Mouse (Mus musculus): ENCODE measurements around the gene 4931414P19Rik. TPM values are rescaled to one million over a fixed set of nuclear protein-coding genes. Genes with fewer than 3 reads are reported as not detected.

The 4931414P19Rik gene
- polyA plus RNA-seq, 1 experiment: not detected

GRCm38 (mm10) chr14:54632252-54632651, 26.5 kb upstream of the 4931414P19Rik start:
- Histone ChIP-seq H3K27ac (ENCODE audit: insufficient read depth, low read depth, low read length) (no peak overlapping the region), H3K4me3 (ENCODE audit: insufficient read depth, low read depth, low read length) (no peak overlapping the region), H3K4me1 (ENCODE audit: control insufficient read depth, insufficient read depth, low read length) (peaks cover 6% of the 10 kb centered on the region)
- WGBS: 95% methylated on average over 37 of the region's 37 CpGs
- no peak for TF ChIP-seq CTCF (IDR thresholded peaks at IDR 0.05; ENCODE audit: insufficient read depth, low read depth, low read length)
- TF ChIP-seq POLR2A (IDR thresholded peaks at IDR 0.05; ENCODE audit: insufficient read depth, low read depth, low read length): no peak

GRCm38 (mm10) chr14:54631240-54631599, 25.4 kb upstream of the 4931414P19Rik start:
- H3K27ac ChIP-seq (ENCODE audit: insufficient read depth, low read depth, low read length): no peak overlapping the region
- no peak overlapping the region for H3K4me3 ChIP-seq (ENCODE audit: insufficient read depth, low read depth, low read length)
- 40% methylated on average over 4 of the region's 4 CpGs for WGBS
- no peak for TF ChIP-seq CTCF (IDR thresholded peaks at IDR 0.05; ENCODE audit: insufficient read depth, low read depth, low read length)
- no peak for TF ChIP-seq POLR2A (IDR thresholded peaks at IDR 0.05; ENCODE audit: insufficient read depth, low read depth, low read length)
- peaks cover 6% of the 10 kb centered on the region for H3K4me1 ChIP-seq (ENCODE audit: control insufficient read depth, insufficient read depth, low read length)

- peaks cover 6% of the 10 kb centered on the region for H3K4me1 ChIP-seq (ENCODE audit: control insufficient read depth, insufficient read depth, low read length)
- H3K27ac ChIP-seq (ENCODE audit: insufficient read depth, low read depth, low read length): no peak overlapping the region; the same call in 1 of the 2 replicates
- WGBS: 53% methylated on average over 11 of the region's 11 CpGs
- no peak overlapping the region for H3K4me3 ChIP-seq (ENCODE audit: insufficient read depth, low read depth, low read length)
- TF ChIP-seq CTCF (IDR thresholded peaks at IDR 0.05; ENCODE audit: insufficient read depth, low read depth, low read length) (no peak), POLR2A (IDR thresholded peaks at IDR 0.05; ENCODE audit: insufficient read depth, low read depth, low read length) (no peak)
These were observed 24.9 kb upstream of the 4931414P19Rik start for GRCm38 (mm10) chr14:54630583-54631239.

GRCm38 (mm10) chr14:54629797-54630196, 24.0 kb upstream of the 4931414P19Rik start:
- H3K4me1 ChIP-seq (ENCODE audit: control insufficient read depth, insufficient read depth, low read length): peaks cover 8% of the 10 kb centered on the region
- TF ChIP-seq CTCF (IDR thresholded peaks at IDR 0.05; ENCODE audit: insufficient read depth, low read depth, low read length) (no peak), POLR2A (IDR thresholded peaks at IDR 0.05; ENCODE audit: insufficient read depth, low read depth, low read length) (no peak)
- no peak overlapping the region for H3K4me3 ChIP-seq (ENCODE audit: insufficient read depth, low read depth, low read length)
- H3K27ac ChIP-seq (ENCODE audit: insufficient read depth, low read depth, low read length): no peak overlapping the region
- WGBS: 95% methylated on average over 2 of the region's 2 CpGs

GRCm38 (mm10) chr14:54628103-54628502, 22.3 kb upstream of the 4931414P19Rik start:
- no peak for TF ChIP-seq POLR2A (IDR thresholded peaks at IDR 0.05; ENCODE audit: insufficient read depth, low read depth, low read length)
- no peak for TF ChIP-seq CTCF (IDR thresholded peaks at IDR 0.05; ENCODE audit: insufficient read depth, low read depth, low read length)
- Histone ChIP-seq H3K27ac (ENCODE audit: insufficient read depth, low read depth, low read length) (no peak overlapping the region), H3K4me1 (ENCODE audit: control insufficient read depth, insufficient read depth, low read length) (peaks cover 8% of the 10 kb centered on the region), H3K4me3 (ENCODE audit: insufficient read depth, low read depth, low read length) (no peak overlapping the region)
- WGBS: 90% methylated on average over 5 of the region's 5 CpGs

- 57% methylated on average over 10 of the region's 10 CpGs for WGBS
- no peak for TF ChIP-seq POLR2A (IDR thresholded peaks at IDR 0.05; ENCODE audit: insufficient read depth, low read depth, low read length)
- no peak for TF ChIP-seq CTCF (IDR thresholded peaks at IDR 0.05; ENCODE audit: insufficient read depth, low read depth, low read length)
- 0 out of 2 replicates have a peak, but pooled peaks cover 3% of the 10 kb centered on the region for H3K4me1 ChIP-seq (ENCODE audit: control insufficient read depth, insufficient read depth, low read length)
- no peak overlapping the region for H3K4me3 ChIP-seq (ENCODE audit: insufficient read depth, low read depth, low read length)
- H3K27ac ChIP-seq (ENCODE audit: insufficient read depth, low read depth, low read length): no peak overlapping the region; the same call in 1 of the 2 replicates
These were observed 19.2 kb upstream of the 4931414P19Rik start for GRCm38 (mm10) chr14:54624976-54625375.

- TF ChIP-seq POLR2A (IDR thresholded peaks at IDR 0.05; ENCODE audit: insufficient read depth, low read depth, low read length) (no peak), CTCF (IDR thresholded peaks at IDR 0.05; ENCODE audit: insufficient read depth, low read depth, low read length) (no peak)
- H3K4me3 ChIP-seq (ENCODE audit: insufficient read depth, low read depth, low read length): no peak overlapping the region
- H3K4me1 ChIP-seq (ENCODE audit: control insufficient read depth, insufficient read depth, low read length): 0 out of 2 replicates have a peak, but pooled peaks cover 3% of the 10 kb centered on the region
- 85% methylated on average over 6 of the region's 6 CpGs for WGBS
- no peak overlapping the region for H3K27ac ChIP-seq (ENCODE audit: insufficient read depth, low read depth, low read length)
These were observed 17.5 kb upstream of the 4931414P19Rik start for GRCm38 (mm10) chr14:54623334-54623733.

GRCm38 (mm10) chr14:54621133-54621532, 15.3 kb upstream of the 4931414P19Rik start, which contains the start of gene Psmb11:
TSS of gene Psmb11 (plus strand) at chr14:54621433.
- TF ChIP-seq CTCF (IDR thresholded peaks at IDR 0.05; ENCODE audit: insufficient read depth, low read depth, low read length) (no peak), POLR2A (IDR thresholded peaks at IDR 0.05; ENCODE audit: insufficient read depth, low read depth, low read length) (no peak)
- 85% methylated on average over 1 of the region's 1 CpGs for WGBS

GRCm38 (mm10) chr14:54617897-54618365, 12.1 kb upstream of the 4931414P19Rik start, which contains the start of gene Psmb5:
TSS of gene Psmb5 (minus strand) at chr14:54618022.
- Histone ChIP-seq H3K4me1 (ENCODE audit: control insufficient read depth, insufficient read depth, low read length) (peaks cover 4% of the 10 kb centered on the region), H3K4me3 (ENCODE audit: insufficient read depth, low read depth, low read length) (peak within 1 kb of the TSS; percentile 87), H3K27ac (ENCODE audit: insufficient read depth, low read depth, low read length) (peak within 1 kb of the TSS; percentile 79)
- WGBS: 1% methylated on average over 25 of the region's 25 CpGs
- no peak for TF ChIP-seq CTCF (IDR thresholded peaks at IDR 0.05; ENCODE audit: insufficient read depth, low read depth, low read length)
- no peak; the same call in none of the 2 replicates for TF ChIP-seq POLR2A (IDR thresholded peaks at IDR 0.05; ENCODE audit: insufficient read depth, low read depth, low read length)

More at GRCm38 (mm10) chr14:54621133-54621532, 15.3 kb upstream of the 4931414P19Rik start, which contains the start of gene Psmb11:
- no peak within 1 kb of the TSS for H3K27ac ChIP-seq (ENCODE audit: insufficient read depth, low read depth, low read length)
- peaks cover 7% of the 10 kb centered on the region for H3K4me1 ChIP-seq (ENCODE audit: control insufficient read depth, insufficient read depth, low read length)
- H3K4me3 ChIP-seq (ENCODE audit: insufficient read depth, low read depth, low read length): no peak within 1 kb of the TSS

All from olfactory bulb, adult 2 months (tissue).